Mouse (Mus musculus) C2C12 (cell line): ENCODE data around the gene Kat6b. TPM values are rescaled to one million over a fixed set of nuclear protein-coding genes. Genes with fewer than 3 reads are reported as not detected.

Source experiments
- H3K27me3 ChIP-seq: one replicate; pipeline ENCODE4 v1.6.1; 2011; ENCODE audit not compliant: control insufficient read depth, insufficient read depth, insufficient read length
- H3K36me3 ChIP-seq: one replicate; pipeline ENCODE4 v1.6.1; 2011; ENCODE audit not compliant: control insufficient read depth, insufficient read depth
- H3K4me3 ChIP-seq: one replicate; pipeline ENCODE4 v1.5.1; 2011; ENCODE audit warnings: mild to moderate bottlenecking, control low read depth; ENCODE audit not compliant: poor library complexity, insufficient read depth, severe bottlenecking
- H3K79me2 ChIP-seq: one replicate; pipeline ENCODE4 v1.6.1; 2011; ENCODE audit not compliant: control insufficient read depth, insufficient read depth
- H3K79me3 ChIP-seq: one replicate; pipeline ENCODE4 v1.6.1; 2011; ENCODE audit warnings: low read depth, control low read depth
- H3ac ChIP-seq: one replicate; pipeline ENCODE3; 2011; ENCODE audit warnings: low read depth; ENCODE audit not compliant: control insufficient read depth, insufficient read length
- CEBPB ChIP-seq: IDR thresholded peaks from one replicate; pipeline ENCODE4 v1.6.1; 2011; ENCODE audit warnings: low read depth, mild to moderate bottlenecking, control low read depth, moderate library complexity
- CTCF ChIP-seq: IDR thresholded peaks from one replicate; pipeline ENCODE4 v1.5.1; 2011; ENCODE audit not compliant: control insufficient read depth, insufficient read depth, insufficient read length
- FOSL1 ChIP-seq: IDR thresholded peaks from one replicate; pipeline ENCODE4 v1.8.0; 2011; ENCODE audit warnings: mild to moderate bottlenecking, low read length; ENCODE audit not compliant: poor library complexity, insufficient read depth, severe bottlenecking
- MAX ChIP-seq: IDR thresholded peaks from one replicate; pipeline ENCODE4 v1.6.1; 2011; ENCODE audit warnings: mild to moderate bottlenecking, control low read depth
- MYOD1 ChIP-seq: IDR thresholded peaks from one replicate; pipeline ENCODE4 v1.6.1; 2011; ENCODE audit warnings: low read depth; ENCODE audit not compliant: control insufficient read depth, insufficient read length
- MYOG ChIP-seq: IDR thresholded peaks from one replicate; pipeline ENCODE4 v1.6.1; 2011; ENCODE audit not compliant: control insufficient read depth, insufficient read length; ENCODE audit errors: extremely low read depth
- USF1 ChIP-seq: IDR thresholded peaks from one replicate; pipeline ENCODE4 v1.6.1; 2011; ENCODE audit warnings: low read depth, mild to moderate bottlenecking, control low read depth, moderate library complexity
- polyA plus RNA-seq: library from polyadenylated mRNA; unstranded; fragments of >200 nt; fragmentation: generic; extraction: Trizol; gene quantifications from one replicate; pipeline ENCODE4 v1.2.1, GENCODE M21; 2012; ENCODE audit warnings: missing spikeins

Gene Kat6b
- polyA plus RNA-seq, 1 experiment = 2.7 TPM

GRCm38 (mm10) chr14:21619951-21620350 is 138.7 kb downstream of the Kat6b start:
- Histone ChIP-seq H3ac (no peak overlapping the region), H3K36me3 (peaks cover 4% of the 10 kb centered on the region)

GRCm38 (mm10) chr14:21625946-21626345 is 144.7 kb downstream of the Kat6b start:
- Histone ChIP-seq H3K36me3 (peaks cover 9% of the 10 kb centered on the region), H3K27me3 (no peaks in the 10 kb centered on the region), H3K79me3 (no peaks in the 10 kb centered on the region), H3K4me3 (no peak overlapping the region), H3ac (no peak overlapping the region), H3K79me2 (no peaks in the 10 kb centered on the region)
- TF ChIP-seq MAX (no peak), USF1 (no peak), FOSL1 (no peak), CTCF (no peak), MYOG (no peak), CEBPB (no peak), MYOD1 (no peak)

More at GRCm38 (mm10) chr14:21619951-21620350, 138.7 kb downstream of the Kat6b start:
- H3K79me2 ChIP-seq = no peaks in the 10 kb centered on the region
- TF ChIP-seq MYOG = no peak
- TF ChIP-seq MYOD1 = no peak
- TF ChIP-seq USF1 = no peak
- TF ChIP-seq MAX = no peak
- TF ChIP-seq CEBPB = no peak
- no peak for TF ChIP-seq FOSL1
- TF ChIP-seq CTCF = no peak
- H3K79me3 ChIP-seq = no peaks in the 10 kb centered on the region
- H3K4me3 ChIP-seq = no peak overlapping the region
- H3K27me3 ChIP-seq = no peaks in the 10 kb centered on the region

- no peak for TF ChIP-seq USF1
- no peak for TF ChIP-seq CEBPB
- no peak for TF ChIP-seq FOSL1
- no peak for TF ChIP-seq MYOG
- TF ChIP-seq CTCF = no peak
- TF ChIP-seq MYOD1 = no peak
- no peak for TF ChIP-seq MAX
- H3K4me3 ChIP-seq = no peak overlapping the region
- H3K79me3 ChIP-seq = no peaks in the 10 kb centered on the region
- peaks cover 14% of the 10 kb centered on the region for H3K36me3 ChIP-seq
- H3K79me2 ChIP-seq = no peaks in the 10 kb centered on the region
- H3ac ChIP-seq = no peak overlapping the region
- no peaks in the 10 kb centered on the region for H3K27me3 ChIP-seq
These were observed 150.5 kb downstream of the Kat6b start for GRCm38 (mm10) chr14:21631665-21632200.

- no peaks in the 10 kb centered on the region for H3K79me2 ChIP-seq
- TF ChIP-seq MYOD1 = no peak
- no peak for TF ChIP-seq MAX
- no peak for TF ChIP-seq CEBPB
- no peak for TF ChIP-seq FOSL1
- no peak for TF ChIP-seq CTCF
- no peak for TF ChIP-seq MYOG
- no peak for TF ChIP-seq USF1
- H3K36me3 ChIP-seq = peaks cover 14% of the 10 kb centered on the region
- no peaks in the 10 kb centered on the region for H3K79me3 ChIP-seq
- no peak overlapping the region for H3ac ChIP-seq
- H3K27me3 ChIP-seq = no peaks in the 10 kb centered on the region
- H3K4me3 ChIP-seq = no peak overlapping the region
These were observed 155.3 kb downstream of the Kat6b start for GRCm38 (mm10) chr14:21636548-21636947.

- TF ChIP-seq MAX (no peak), MYOD1 (no peak), CTCF (no peak), CEBPB (no peak), FOSL1 (no peak), MYOG (no peak), USF1 (no peak)
- Histone ChIP-seq H3K4me3 (no peak overlapping the region), H3K36me3 (peaks cover 3% of the 10 kb centered on the region), H3K79me3 (no peaks in the 10 kb centered on the region), H3ac (no peak overlapping the region), H3K79me2 (no peaks in the 10 kb centered on the region), H3K27me3 (no peaks in the 10 kb centered on the region)
These were observed 159.7 kb downstream of the Kat6b start for GRCm38 (mm10) chr14:21640806-21641435.

- no peak overlapping the region for H3ac ChIP-seq
- TF ChIP-seq USF1 (no peak), MYOG (no peak), MAX (no peak), CEBPB (no peak), MYOD1 (no peak), FOSL1 (no peak), CTCF (no peak)
- no peaks in the 10 kb centered on the region for H3K79me2 ChIP-seq
- no peaks in the 10 kb centered on the region for H3K79me3 ChIP-seq
- H3K27me3 ChIP-seq = no peaks in the 10 kb centered on the region
- H3K4me3 ChIP-seq = no peak overlapping the region
- no peaks in the 10 kb centered on the region for H3K36me3 ChIP-seq
These were observed 172.6 kb downstream of the Kat6b start for GRCm38 (mm10) chr14:21653813-21654212.
